Mouse (Mus musculus): ENCODE measurements around the gene Gm20696. TPM values are rescaled to one million over a fixed set of nuclear protein-coding genes. Genes with fewer than 3 reads are reported as not detected.

Gm20696 gene
- polyA plus RNA-seq, 1 experiment from 2014 or later, result 2.6 TPM

- no peak overlapping the region for H3K4me3 ChIP-seq
These were observed 170.5 kb downstream of the Gm20696 start for GRCm38 (mm10) chr6:99496114-99496513.

GRCm38 (mm10) chr6:99492937-99493336 lies 173.7 kb downstream of the Gm20696 start:
- no peaks in the 10 kb centered on the region for H3K9me3 ChIP-seq (replicated peaks)
- H3K36me3 ChIP-seq, result no peaks in the 10 kb centered on the region
- ATAC-seq (ENCODE audit: insufficient number of reproducible peaks, low FRiP score), result no peak
- H3K27me3 ChIP-seq (replicated peaks), result no peaks in the 10 kb centered on the region
- peaks cover 34% of the 10 kb centered on the region for H3K4me1 ChIP-seq (replicated peaks)
- H3K4me3 ChIP-seq, result no peak overlapping the region
- no peak overlapping the region for H3K9ac ChIP-seq
- no peak overlapping the region for H3K4me2 ChIP-seq
- H3K27ac ChIP-seq (ENCODE audit: poor library complexity, severe bottlenecking), result no peak overlapping the region
- WGBS, result 12% methylated on average over 3 of the region's 3 CpGs

More at GRCm38 (mm10) chr6:99496114-99496513, 170.5 kb downstream of the Gm20696 start:
- no peaks in the 10 kb centered on the region for H3K9me3 ChIP-seq (replicated peaks)
- H3K4me1 ChIP-seq (replicated peaks), result peaks cover 28% of the 10 kb centered on the region
- H3K4me2 ChIP-seq, result no peak overlapping the region
- 57% methylated on average over 5 of the region's 5 CpGs for WGBS
- ATAC-seq (ENCODE audit: insufficient number of reproducible peaks, low FRiP score), result no peak
- no peak overlapping the region for H3K9ac ChIP-seq
- H3K27me3 ChIP-seq (replicated peaks), result no peaks in the 10 kb centered on the region
- H3K36me3 ChIP-seq, result no peaks in the 10 kb centered on the region
- no peak overlapping the region for H3K27ac ChIP-seq (ENCODE audit: poor library complexity, severe bottlenecking)

- no peaks in the 10 kb centered on the region for H3K36me3 ChIP-seq
- no peak for ATAC-seq (ENCODE audit: insufficient number of reproducible peaks, low FRiP score)
- H3K27ac ChIP-seq (ENCODE audit: poor library complexity, severe bottlenecking), result no peak overlapping the region; the same call in 1 of the 2 replicates
- no peak overlapping the region for H3K4me3 ChIP-seq
- H3K4me1 ChIP-seq (replicated peaks), result peaks cover 34% of the 10 kb centered on the region
- no peaks in the 10 kb centered on the region for H3K27me3 ChIP-seq (replicated peaks)
- H3K9ac ChIP-seq, result no peak overlapping the region; the same call in 1 of the 2 replicates
- WGBS, result 63% methylated on average over 6 of the region's 6 CpGs
- no peak overlapping the region for H3K4me2 ChIP-seq
- no peaks in the 10 kb centered on the region for H3K9me3 ChIP-seq (replicated peaks)
These were observed 174.5 kb downstream of the Gm20696 start for GRCm38 (mm10) chr6:99491979-99492544.

- H3K4me1 ChIP-seq (replicated peaks), result peaks cover 27% of the 10 kb centered on the region
- WGBS, result 56% methylated on average over 3 of the region's 3 CpGs
- no peak overlapping the region for H3K9ac ChIP-seq
- H3K9me3 ChIP-seq (replicated peaks), result no peaks in the 10 kb centered on the region
- H3K27me3 ChIP-seq (replicated peaks), result no peaks in the 10 kb centered on the region
- no peaks in the 10 kb centered on the region for H3K36me3 ChIP-seq
- H3K27ac ChIP-seq (ENCODE audit: poor library complexity, severe bottlenecking), result no peak overlapping the region
- H3K4me3 ChIP-seq, result no peak overlapping the region
- no peak for ATAC-seq (ENCODE audit: insufficient number of reproducible peaks, low FRiP score)
- no peak overlapping the region for H3K4me2 ChIP-seq
These were observed 175.5 kb downstream of the Gm20696 start for GRCm38 (mm10) chr6:99491146-99491545.

- no peak overlapping the region for H3K9ac ChIP-seq
- peaks cover 33% of the 10 kb centered on the region for H3K4me1 ChIP-seq (replicated peaks)
- WGBS, result 74% methylated on average over 8 of the region's 8 CpGs
- no peaks in the 10 kb centered on the region for H3K27me3 ChIP-seq (replicated peaks)
- H3K4me3 ChIP-seq, result no peak overlapping the region
- no peaks in the 10 kb centered on the region for H3K9me3 ChIP-seq (replicated peaks)
- no peak overlapping the region for H3K4me2 ChIP-seq
- H3K27ac ChIP-seq (ENCODE audit: poor library complexity, severe bottlenecking), result no peak overlapping the region
- no peak for ATAC-seq (ENCODE audit: insufficient number of reproducible peaks, low FRiP score)
- no peaks in the 10 kb centered on the region for H3K36me3 ChIP-seq
These were observed 176.5 kb downstream of the Gm20696 start for GRCm38 (mm10) chr6:99489900-99490648.

- Histone ChIP-seq H3K4me1 (replicated peaks) (peaks cover 38% of the 10 kb centered on the region), H3K9ac (no peak overlapping the region), H3K27me3 (replicated peaks) (no peaks in the 10 kb centered on the region), H3K9me3 (replicated peaks) (no peaks in the 10 kb centered on the region), H3K4me3 (no peak overlapping the region), H3K36me3 (no peaks in the 10 kb centered on the region), H3K4me2 (no peak overlapping the region), H3K27ac (ENCODE audit: poor library complexity, severe bottlenecking) (no peak overlapping the region)
- 75% methylated on average over 10 of the region's 10 CpGs for WGBS
- ATAC-seq (ENCODE audit: insufficient number of reproducible peaks, low FRiP score), result no peak
These were observed 177.2 kb downstream of the Gm20696 start for GRCm38 (mm10) chr6:99489423-99489822.

GRCm38 (mm10) chr6:99485884-99486640 lies 180.5 kb downstream of the Gm20696 start:
- Histone ChIP-seq H3K4me3 (no peak overlapping the region), H3K4me2 (no peak overlapping the region), H3K27me3 (replicated peaks) (no peaks in the 10 kb centered on the region), H3K4me1 (replicated peaks) (peaks cover 37% of the 10 kb centered on the region), H3K27ac (ENCODE audit: poor library complexity, severe bottlenecking) (peak overlapping the region; percentile 95), H3K9ac (no peak overlapping the region), H3K36me3 (peaks cover 4% of the 10 kb centered on the region; the same call in 1 of the 2 replicates), H3K9me3 (replicated peaks) (no peaks in the 10 kb centered on the region)
- 0 out of 2 replicates have a peak, but pooled peaks have one; percentile 31 for ATAC-seq (ENCODE audit: insufficient number of reproducible peaks, low FRiP score)
- 62% methylated on average over 12 of the region's 12 CpGs for WGBS

GRCm38 (mm10) chr6:99485217-99485883 lies 181.2 kb downstream of the Gm20696 start:
- H3K4me3 ChIP-seq, result peak overlapping the region; percentile 24
- H3K4me1 ChIP-seq (replicated peaks), result peaks cover 33% of the 10 kb centered on the region
- peaks cover 4% of the 10 kb centered on the region; the same call in 1 of the 2 replicates for H3K36me3 ChIP-seq
- ATAC-seq (ENCODE audit: insufficient number of reproducible peaks, low FRiP score), result peak; percentile 88
- H3K4me2 ChIP-seq, result peak overlapping the region; percentile 61
- no peaks in the 10 kb centered on the region for H3K27me3 ChIP-seq (replicated peaks)
- WGBS, result 31% methylated on average over 20 of the region's 20 CpGs
- H3K9me3 ChIP-seq (replicated peaks), result no peaks in the 10 kb centered on the region
- H3K9ac ChIP-seq, result peak overlapping the region; percentile 74
- peak overlapping the region; percentile 95 for H3K27ac ChIP-seq (ENCODE audit: poor library complexity, severe bottlenecking)

- 21% methylated on average over 8 of the region's 8 CpGs for WGBS
- Histone ChIP-seq H3K27me3 (replicated peaks) (no peaks in the 10 kb centered on the region), H3K4me2 (peak overlapping the region; percentile 61), H3K9ac (peak overlapping the region; percentile 74), H3K36me3 (peaks cover 4% of the 10 kb centered on the region; the same call in 1 of the 2 replicates), H3K9me3 (replicated peaks) (no peaks in the 10 kb centered on the region), H3K4me1 (replicated peaks) (peaks cover 33% of the 10 kb centered on the region), H3K27ac (ENCODE audit: poor library complexity, severe bottlenecking) (peak overlapping the region; percentile 95), H3K4me3 (peak overlapping the region; percentile 24)
- ATAC-seq (ENCODE audit: insufficient number of reproducible peaks, low FRiP score), result no peak
These were observed 181.7 kb downstream of the Gm20696 start for GRCm38 (mm10) chr6:99484884-99485216.

- H3K4me2 ChIP-seq, result no peak overlapping the region
- no peaks in the 10 kb centered on the region for H3K9me3 ChIP-seq (replicated peaks)
- no peak for ATAC-seq (ENCODE audit: insufficient number of reproducible peaks, low FRiP score)
- H3K4me1 ChIP-seq (replicated peaks), result peaks cover 33% of the 10 kb centered on the region
- peak overlapping the region; percentile 35 for H3K27ac ChIP-seq (ENCODE audit: poor library complexity, severe bottlenecking)
- H3K9ac ChIP-seq, result no peak overlapping the region
- H3K4me3 ChIP-seq, result no peak overlapping the region
- WGBS, result 81% methylated on average over 7 of the region's 7 CpGs
- H3K27me3 ChIP-seq (replicated peaks), result no peaks in the 10 kb centered on the region
- H3K36me3 ChIP-seq, result peaks cover 4% of the 10 kb centered on the region; the same call in 1 of the 2 replicates
These were observed 182.3 kb downstream of the Gm20696 start for GRCm38 (mm10) chr6:99484197-99484725.
